Mouse (Mus musculus) MEL (cell line): Measurements from ENCODE around the gene Zfp281.

ENCODE experiments used
- CTCF ChIP-seq, 3 experiments: IDR thresholded peaks in 2 of 3; conservative IDR thresholded peaks in 1 of 3; 2 replicates each; pipeline ENCODE4 v1.5.1; 2011 to 2012; ENCODE audit warnings: low read length in 3 of 3, low read depth in 2 of 3, mild to moderate bottlenecking in 2 of 3, improper control_type of control experiment in 1 of 3, inconsistent platforms in 1 of 3, mixed read lengths in 1 of 3, moderate library complexity in 1 of 3; ENCODE audit not compliant: control insufficient read depth in 1 of 3, insufficient read depth in 1 of 3, poor library complexity in 1 of 3, severe bottlenecking in 1 of 3
- GATA1 ChIP-seq: IDR thresholded peaks from 2 replicates; pipeline ENCODE4 v1.6.1; 2011; ENCODE audit warnings: low read depth, low read length, improper control_type of control experiment
- POLR2A ChIP-seq, 2 experiments: IDR thresholded peaks; 2 replicates each; pipeline ENCODE4 v1.6.1; 2011 to 2012; ENCODE audit warnings: low read length in 2 of 2, mild to moderate bottlenecking in 2 of 2, control low read depth in 1 of 2, improper control_type of control experiment in 1 of 2, low read depth in 1 of 2, moderate library complexity in 1 of 2; ENCODE audit not compliant: control insufficient read depth in 1 of 2, insufficient read depth in 1 of 2, poor library complexity in 1 of 2
- RCOR1 ChIP-seq: IDR thresholded peaks from 2 replicates; pipeline ENCODE4 v1.6.1; 2012; ENCODE audit warnings: low read depth, mild to moderate bottlenecking, inconsistent platforms, low read length, improper control_type of control experiment
- TAL1 ChIP-seq: IDR thresholded peaks from 2 replicates; pipeline ENCODE4 v1.6.1; 2012; ENCODE audit warnings: mild to moderate bottlenecking, inconsistent platforms, low read length, moderate library complexity, mixed read lengths
- ZMIZ1 ChIP-seq: IDR thresholded peaks from 2 replicates; pipeline ENCODE4 v1.6.1; 2012; ENCODE audit warnings: low read depth, mild to moderate bottlenecking, inconsistent platforms, low read length, improper control_type of control experiment, moderate library complexity

DNA sequence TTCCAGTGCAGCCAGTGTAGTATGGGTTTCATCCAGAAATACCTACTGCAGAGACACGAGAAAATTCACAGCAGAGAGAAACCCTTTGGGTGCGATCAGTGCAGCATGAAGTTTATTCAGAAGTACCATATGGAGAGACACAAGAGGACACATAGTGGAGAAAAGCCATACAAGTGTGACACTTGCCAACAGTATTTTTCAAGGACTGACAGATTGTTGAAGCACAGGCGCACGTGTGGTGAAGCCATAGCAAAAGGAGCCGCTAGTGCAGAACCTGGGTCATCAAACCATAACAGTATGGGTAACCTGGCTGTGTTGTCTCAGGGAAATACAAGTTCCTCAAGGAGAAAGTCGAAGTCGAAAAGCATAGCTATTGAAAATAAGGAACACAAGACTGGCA is 1.4 kb downstream of the Zfp281 start:
- TF ChIP-seq CTCF (IDR thresholded peaks at IDR 0.05 in 2 of 3, conservative IDR thresholded peaks at IDR 0.05 in 1 of 3; ENCODE audit: control insufficient read depth in 1 of 3, insufficient read depth in 1 of 3, low read depth in 2 of 3, low read length in 3 of 3, poor library complexity in 1 of 3, severe bottlenecking in 1 of 3) = no peak
- TF ChIP-seq ZMIZ1 = no peak
- TF ChIP-seq TAL1 = no peak
- no peak for TF ChIP-seq POLR2A (IDR thresholded peaks at IDR 0.05; ENCODE audit: control insufficient read depth in 1 of 2, insufficient read depth in 1 of 2, low read depth in 1 of 2, low read length in 2 of 2, poor library complexity in 1 of 2)
- no peak for TF ChIP-seq GATA1
- TF ChIP-seq RCOR1 = no peak
